Mouse (Mus musculus) MN1 (cell line): ENCODE results near the gene Ckap2.

Source experiments
- DNase-seq: peaks from one replicate; pipeline ENCODE4 v3.0.0-alpha.2; 2016; ENCODE audit warnings: low spot score

Gene Ckap2

DNA sequence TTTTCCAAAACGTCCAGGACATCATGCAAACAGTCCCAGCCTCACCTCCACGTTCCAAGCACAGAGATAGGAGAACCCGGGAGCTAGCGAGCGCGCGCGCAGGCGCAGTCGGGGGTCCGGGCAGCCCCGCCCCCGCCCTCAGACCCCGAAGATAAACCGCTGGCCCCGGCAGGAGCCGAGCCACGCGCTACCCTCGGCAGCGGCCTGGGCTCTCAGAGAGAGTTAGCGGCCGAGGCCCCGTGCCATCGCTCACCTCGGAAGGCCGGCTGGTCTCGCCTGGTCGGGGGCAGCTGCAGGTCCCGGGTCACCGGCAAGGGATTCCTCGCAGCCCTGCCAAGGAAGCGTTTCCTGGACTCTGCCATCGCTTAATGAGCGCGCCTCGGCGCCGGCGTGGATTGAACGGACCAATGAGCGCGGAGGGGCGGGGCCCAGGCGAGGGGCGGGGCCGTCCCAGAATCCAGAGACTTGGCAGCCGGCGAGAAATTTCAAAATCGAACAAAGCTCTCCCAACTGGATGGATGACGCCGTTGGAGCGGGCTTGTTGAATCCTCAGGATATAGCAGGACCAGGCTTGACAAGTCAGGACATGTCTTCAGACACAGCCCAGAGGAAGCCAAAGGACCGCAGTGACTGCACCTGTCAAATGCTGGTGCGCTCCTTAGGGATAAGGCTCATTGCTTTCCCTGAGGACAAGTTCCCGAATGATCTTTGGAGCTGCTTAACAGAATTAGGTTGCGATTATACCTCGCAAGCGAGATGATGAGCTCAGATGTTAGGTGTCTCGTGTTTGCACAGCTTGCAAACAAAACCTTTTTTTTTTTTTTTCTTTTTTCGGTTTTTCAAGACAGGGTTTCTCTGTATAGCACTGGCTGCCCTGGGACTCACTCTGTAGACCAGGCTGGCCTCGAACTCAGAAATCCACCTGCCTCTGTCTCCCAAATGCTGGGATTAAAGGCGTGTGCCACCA is at the start of gene Ckap2:
TSS of gene Ckap2 (minus strand) at position 389 of the 967 bp plus-strand sequence.
- DNase-seq: peak; percentile 96

DNA sequence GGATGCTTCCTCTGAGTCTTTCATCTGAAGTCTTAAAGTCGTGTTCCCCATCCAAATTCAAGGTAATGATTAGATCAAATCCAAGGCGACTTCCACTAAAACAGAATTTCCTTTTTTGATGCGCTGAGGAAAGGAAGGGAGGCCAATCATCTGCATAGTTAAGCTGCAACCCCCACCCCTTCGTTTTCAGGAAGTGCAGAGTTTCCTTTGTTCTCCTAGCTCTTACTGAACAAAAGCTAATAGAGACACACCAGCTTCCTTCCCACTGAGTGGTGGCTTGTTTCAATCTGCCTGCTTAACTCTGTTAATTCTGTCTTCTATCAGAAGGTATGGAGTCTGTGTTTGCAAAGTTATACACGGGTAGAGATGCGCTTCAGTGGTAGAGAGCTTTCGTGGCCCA is 43.0 kb upstream of the Ckap2 start:
- no peak for DNase-seq

DNA sequence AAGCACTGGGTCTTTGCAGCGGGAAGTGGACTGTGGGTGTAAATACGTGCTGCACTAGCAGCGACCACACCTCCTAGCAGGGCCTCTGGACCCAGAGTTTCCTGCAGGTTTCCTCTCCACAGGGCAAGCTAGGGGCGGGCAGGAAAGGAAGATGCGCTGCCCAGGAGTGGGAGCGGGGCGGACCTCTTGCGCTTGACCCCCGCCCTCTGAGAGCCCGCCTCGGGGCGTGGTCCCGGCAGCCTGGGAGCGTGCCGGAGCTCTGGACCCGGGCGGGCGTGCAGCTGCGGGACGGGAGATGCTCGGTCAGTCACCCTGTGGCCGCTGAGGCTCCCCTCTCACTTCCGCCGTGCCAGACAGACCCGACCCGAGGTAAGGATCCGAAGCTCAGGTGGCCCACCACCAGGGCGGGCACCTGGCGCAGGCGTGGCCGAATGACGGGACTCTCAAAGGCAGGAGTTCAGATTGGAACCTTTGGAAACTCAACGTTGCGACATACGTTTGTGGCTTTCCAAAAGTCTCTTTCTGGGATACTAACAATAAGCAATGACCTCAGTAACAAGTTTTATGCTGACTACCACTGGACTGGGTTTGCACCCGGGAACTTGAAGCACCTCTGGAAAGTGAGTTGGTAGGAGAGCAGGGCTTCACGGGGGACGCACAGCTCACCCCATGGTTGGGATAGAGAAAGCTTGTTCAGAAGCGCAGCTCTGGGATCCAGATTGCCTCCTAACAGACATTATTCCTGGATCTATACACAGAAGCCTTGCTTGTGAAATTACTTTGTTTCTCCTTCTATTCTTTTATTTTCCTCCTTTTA is 41.6 kb upstream of the Ckap2 start, which contains the start of gene Thsd1:
TSS of gene Thsd1 (plus strand) at position 253 of the 817 bp plus-strand sequence.
- DNase-seq: peak; percentile 64

DNA sequence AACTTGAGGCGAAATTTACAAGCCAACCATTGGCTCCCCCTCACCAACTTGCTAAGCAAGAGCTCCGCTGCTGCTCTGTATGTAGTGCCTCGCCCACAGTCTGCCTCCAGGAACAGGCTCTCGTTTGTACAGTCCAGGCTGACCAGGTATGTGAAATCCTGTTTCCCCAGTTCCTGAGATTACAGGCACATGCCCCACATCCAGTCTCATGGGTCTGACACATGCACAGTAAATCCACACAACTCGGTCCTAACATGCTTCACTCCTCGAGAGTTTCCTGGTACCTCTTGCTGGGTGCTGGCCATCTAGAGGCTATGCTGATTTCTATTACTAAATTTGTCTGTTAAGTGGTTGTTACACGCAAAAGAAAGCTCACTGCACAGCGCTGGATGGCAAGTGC is 40.7 kb upstream of the Ckap2 start:
- DNase-seq: no peak

DNA sequence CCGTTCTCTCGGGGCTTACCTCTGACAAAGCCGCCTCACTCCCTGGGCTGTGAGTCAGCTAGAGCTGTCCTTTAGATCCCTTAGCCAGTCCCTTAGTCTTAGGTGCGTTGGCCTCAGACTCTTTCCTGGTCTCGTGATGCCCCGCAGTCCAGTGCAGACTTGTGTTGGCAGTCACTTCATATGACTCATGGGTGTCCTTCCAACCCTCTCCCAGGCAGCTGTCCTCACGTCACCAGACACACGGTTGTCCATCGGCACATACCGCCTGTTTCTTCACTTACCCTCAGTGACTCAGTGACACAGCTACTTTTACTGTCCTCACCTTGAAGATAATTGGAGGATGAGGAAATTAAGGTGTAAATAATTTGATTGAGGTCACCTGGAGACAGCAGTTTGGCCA is 29.2 kb upstream of the Ckap2 start:
- no peak for DNase-seq

DNA sequence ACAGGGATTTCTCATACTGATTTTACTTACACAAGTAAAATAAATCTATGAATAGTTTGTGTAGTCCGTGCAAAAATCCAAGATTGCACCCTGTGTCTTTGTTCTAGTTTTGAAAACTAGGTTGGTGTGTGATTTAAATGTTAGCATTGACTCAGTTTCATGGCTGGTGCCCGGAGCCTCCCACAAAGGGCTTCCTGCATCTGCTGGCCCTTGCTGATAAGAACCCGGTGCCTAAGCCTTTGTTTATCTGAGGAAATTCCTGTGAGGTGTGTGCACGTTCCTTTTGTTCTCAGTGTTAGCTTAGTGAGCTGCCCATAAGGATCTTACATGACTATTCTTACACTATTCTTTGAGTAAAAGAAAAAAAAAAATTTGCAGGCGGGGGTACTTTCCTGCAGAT is 23.4 kb upstream of the Ckap2 start:
- DNase-seq: no peak

DNA sequence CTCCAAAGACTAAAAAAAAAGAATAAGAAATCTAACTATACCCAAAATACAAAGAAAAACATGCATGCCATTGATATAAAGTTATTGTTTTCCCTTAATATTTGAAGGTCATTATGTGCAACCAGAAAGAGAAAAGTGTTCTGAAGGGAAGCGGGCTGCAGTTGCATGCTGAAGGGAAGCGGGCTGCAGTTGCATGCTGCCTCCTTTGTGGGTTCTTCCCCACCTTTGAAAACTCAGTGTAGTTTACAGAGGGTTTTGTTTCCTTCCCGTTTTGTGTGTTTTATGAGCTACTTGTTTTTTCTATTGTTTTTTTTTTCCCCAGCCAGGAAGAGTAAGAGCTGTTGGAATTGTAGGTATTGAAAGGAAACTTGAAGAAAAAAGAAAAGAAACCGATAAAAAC is 21.9 kb upstream of the Ckap2 start:
- no peak for DNase-seq

DNA sequence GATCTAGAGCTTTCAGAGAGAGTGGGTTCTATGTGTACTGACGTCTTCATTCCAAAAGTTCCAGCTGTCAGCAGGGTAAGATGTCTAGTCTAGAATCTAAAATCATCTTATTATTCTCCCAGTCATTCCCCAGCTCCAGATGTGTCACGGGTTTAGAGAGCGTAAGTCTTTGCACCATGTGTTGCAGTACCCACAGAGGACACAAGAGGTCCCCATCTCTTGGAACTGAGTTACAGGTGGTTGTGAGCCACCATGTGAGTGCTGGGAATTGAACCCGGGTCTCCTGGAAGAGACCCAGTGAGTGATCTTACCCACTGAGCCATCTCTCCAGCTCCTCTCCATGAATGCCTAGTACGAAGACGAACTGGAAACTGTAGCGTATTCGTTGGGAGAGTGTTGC is 13.9 kb upstream of the Ckap2 start:
- no peak for DNase-seq

DNA sequence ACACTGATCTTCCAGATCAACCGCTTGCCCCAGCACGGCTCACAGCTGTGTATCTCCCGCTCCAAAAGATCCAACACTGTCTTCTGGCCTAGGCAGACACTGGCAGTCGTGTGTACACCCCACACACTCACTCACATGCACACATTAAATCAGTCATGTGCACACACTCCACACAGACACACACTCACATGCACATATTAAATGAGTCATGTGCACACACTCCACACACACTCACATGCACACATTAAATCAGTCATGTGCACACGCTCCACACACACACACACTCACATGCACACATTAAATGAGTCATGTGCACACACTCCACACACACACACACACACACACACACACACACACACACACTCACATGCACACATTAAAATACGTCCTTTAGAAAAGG is 12.3 kb upstream of the Ckap2 start:
- no peak for DNase-seq

DNA sequence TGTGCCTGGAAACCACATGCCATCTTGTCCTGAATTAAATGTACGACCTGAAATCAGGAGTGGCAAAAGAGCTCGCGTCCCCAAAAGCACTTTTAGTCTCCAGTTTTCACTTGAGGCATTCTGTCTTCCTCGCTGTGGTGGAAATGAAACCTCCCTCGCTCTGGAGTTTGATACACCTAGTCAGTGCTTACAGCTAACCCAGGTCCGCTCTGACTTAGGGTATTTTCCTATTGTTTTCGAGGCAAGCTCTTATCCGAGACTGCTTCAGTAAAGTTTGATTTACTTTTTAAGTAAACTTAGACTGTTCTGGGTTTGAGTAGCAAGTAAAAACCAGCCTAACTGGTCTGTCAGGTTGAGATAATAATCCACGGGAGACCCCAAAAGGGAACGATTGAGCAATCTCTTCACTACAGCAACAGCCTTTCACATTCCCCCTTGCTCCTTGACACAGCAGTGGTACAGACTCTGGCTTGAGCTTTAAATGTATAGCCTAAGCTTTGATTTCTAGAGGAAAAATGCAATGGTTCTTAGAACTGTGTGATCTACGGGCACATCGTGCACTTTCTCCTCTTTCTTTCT is 7.9 kb upstream of the Ckap2 start:
- DNase-seq: peak; percentile 14

DNA sequence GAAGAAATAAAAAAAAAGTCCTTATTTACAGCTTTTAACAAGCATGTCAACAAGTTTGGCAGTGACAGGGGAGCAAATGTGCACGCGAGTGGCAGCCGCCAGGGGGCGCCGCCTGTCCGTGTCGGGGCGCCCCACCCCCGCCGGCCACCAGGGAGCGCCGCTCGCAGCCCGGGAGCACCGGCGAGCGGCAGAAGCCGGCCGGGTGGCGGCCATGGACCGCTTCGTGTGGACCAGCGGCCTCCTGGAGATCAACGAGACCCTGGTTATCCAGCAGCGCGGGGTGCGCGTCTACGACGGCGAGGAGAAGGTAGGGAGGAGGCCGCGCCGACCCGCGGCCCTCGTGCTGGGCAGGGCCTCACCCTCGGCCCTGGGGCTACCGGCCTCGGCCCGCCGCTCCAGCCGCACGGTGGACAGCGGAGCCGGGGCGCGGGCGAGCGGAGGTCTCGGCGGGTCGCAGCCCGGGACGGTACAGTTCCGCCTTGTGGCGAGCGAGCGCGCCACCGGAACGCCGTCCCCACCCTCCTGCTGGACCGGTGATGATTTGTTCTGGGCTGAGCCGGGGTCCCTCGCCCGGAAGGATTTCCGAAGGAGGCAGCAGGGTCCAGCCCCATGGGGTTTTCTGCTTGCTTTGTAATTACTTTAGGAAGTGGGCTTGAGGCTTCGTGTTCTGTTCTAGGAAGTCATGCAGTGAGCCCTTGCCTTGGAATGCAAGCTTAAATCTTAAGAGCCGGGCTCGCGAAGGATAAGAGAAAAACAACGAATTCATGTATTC is 7.2 kb upstream of the Ckap2 start, which contains the start of gene Vps36:
TSS of gene Vps36 (plus strand) at position 150 of the 772 bp plus-strand sequence.
- peak; percentile 93 for DNase-seq

DNA sequence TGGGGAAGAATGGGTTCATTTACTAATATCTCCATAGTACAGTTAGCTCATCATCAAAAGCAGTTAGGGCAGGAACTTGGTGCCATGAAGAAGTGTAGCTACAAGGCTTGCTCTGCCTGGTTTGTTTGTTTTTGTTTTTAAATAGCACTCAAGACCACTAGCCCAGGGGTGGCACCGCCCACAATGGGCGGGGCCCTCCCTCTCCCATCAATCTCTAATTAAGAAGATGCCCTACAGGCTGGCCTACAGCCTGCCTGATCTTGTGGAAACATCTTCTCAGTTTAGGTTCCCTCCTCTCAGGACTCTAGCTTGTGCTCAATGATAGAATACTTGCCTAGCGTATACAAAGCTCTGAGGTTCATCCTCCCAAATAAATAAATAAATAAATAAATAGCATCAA is 735 bp downstream of the Ckap2 start:
- peak; percentile 62 for DNase-seq

DNA sequence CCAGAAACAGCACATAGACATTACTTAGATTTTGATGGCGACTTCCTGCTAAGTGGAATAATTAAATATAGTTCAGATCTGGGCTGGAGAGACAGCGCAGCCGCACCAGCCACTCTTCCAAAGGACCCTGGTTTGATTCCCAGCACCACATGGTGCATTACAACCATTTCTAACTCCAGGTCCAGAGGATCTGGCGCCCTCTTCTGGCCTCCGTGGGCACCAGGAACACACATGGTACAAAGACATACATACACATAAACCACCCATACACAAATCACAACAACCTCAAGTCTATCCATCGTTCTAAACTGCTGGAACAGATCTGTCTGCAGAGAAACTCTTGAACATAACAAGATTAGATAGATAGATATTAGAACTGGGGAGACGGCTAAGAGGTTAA is 9.7 kb downstream of the Ckap2 start:
- no peak for DNase-seq

DNA sequence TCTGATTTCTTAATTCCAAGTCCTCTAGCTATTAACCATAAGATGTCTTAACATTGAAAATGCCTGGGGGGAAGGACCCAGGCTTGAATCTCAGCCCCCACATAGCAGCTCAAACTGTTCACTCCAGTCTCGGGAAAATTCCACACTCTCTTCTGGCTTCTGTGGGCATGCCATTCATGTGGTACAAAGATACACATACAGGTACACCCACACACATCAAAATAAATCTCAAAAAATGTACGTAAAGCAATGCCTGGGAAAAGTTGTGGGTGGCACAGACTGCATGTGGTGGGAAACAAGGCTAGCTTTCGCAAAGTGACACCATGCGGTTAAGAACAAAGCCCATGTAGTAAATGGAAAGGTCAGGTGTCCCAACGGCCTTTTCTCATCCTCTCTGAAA is 16.5 kb downstream of the Ckap2 start:
- no peak for DNase-seq

DNA sequence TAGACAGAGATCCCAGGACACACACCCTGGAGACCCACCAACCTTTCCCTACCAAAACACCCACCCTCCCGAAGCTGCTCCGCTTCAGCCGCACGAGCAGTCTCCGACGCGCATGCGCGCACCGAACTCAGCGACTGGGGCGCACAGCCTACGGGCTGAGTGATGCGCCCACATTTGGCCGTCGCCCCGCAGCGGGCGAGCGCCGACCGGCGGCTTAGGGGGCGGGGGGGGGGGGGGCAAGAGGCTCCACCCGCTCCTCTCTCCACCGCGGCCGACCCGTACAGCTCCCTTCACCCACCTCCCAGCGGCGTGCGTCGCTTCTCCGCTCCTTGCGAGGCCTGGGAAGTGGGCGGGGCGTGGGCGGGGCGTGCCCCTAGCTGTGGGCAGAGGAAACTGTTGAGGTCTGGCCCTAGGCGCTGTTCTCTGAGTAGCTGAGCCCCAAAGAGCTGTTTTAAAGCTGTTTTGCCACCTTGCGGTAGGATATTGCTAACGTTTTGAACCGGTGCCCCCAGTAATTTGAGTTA is 19.5 kb downstream of the Ckap2 start, which contains the start of gene Nek3:
TSS of gene Nek3 (minus strand) at position 356 of the 524 bp plus-strand sequence.
- peak; percentile 94 for DNase-seq

DNA sequence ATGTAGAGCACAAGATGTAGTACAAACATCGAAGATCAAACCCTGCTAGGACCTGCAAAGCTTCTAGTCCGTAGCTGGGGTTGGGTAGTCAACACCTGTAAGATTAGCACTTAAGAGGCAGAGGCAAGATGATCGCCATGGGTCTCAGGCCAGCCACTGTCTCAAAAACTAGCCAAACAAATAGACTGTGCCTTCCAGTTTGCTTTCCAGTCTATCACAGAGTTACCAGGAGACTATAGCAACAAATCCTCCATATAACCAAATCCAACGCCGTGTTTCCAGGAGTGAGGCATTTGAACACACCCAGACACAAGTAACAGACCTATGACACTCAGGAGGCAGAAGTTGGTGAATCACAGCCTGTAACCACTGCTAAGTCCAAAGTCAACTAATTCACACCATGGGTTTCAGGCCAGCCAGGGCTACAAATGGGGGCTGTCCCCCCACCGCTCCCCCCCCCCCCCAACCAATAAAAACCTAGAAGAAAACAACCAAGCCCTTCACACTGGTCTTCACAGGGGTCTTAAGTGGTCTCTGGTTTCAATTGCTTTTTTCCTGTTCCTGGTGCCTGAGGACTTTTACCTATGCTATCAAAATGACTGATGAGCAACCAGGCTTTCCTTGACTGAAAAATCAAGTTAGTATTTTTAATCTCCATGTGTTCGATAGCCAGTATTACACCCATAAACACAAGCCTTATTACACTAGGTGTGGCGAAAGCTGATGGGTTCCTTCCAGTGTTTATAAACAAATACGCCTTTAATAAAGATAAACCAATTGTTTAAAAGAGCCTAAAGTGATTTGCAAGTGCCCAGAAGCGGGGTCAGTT is 20.2 kb downstream of the Ckap2 start:
- DNase-seq: peak; percentile 25

DNA sequence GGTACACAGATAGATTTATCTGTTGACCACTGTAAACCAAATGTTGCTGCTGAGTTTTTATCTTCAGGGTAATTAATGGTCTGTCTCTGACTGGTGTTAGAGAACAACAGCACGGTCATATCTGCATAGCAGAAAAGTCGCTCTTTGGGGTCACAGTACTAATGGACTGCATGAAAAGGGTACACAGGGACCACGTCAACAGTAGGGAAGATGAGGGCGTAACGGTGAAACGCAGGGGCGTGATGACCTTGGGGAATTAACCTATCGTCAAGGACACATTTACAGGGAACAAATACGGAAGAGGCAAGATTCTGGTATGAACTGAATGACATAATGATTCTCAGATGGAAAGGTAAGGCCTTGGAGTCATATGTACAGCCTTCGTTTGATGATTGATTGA is 21.2 kb downstream of the Ckap2 start:
- no peak for DNase-seq

DNA sequence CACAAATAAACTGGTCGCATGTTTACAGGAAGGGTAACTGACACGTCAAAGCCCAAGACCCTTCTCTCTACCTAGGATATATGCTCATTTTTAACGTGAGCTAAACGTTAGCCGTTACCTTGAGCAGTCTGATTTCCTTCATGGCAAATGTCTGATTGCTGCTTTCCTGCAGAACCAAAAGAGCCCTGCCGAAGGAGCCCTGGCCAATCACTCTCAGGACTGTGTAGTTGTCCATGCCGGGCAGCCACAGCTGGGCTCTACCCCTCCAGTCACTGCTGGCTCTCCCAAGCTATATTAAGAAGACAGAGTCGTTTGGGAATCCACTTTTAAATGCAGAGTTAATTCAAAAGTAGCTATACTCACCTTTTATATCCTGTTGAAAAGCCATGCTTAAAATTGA is 23.4 kb downstream of the Ckap2 start:
- no peak for DNase-seq

DNA sequence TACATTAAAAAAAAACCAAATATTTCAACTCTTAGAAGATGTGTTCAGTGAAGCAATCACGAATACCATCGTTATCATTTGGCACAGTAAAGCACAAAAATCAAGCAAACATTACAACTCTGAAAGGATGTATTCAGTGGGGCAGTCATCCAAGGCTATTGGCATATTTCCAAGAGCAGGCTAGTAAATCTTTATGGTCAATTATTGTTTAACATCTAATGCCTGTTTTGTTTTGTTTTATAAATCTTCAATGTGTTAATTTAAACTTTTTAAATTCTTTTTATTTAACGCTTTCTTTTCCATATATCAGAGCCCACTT is 35.3 kb downstream of the Ckap2 start:
- no peak for DNase-seq

DNA sequence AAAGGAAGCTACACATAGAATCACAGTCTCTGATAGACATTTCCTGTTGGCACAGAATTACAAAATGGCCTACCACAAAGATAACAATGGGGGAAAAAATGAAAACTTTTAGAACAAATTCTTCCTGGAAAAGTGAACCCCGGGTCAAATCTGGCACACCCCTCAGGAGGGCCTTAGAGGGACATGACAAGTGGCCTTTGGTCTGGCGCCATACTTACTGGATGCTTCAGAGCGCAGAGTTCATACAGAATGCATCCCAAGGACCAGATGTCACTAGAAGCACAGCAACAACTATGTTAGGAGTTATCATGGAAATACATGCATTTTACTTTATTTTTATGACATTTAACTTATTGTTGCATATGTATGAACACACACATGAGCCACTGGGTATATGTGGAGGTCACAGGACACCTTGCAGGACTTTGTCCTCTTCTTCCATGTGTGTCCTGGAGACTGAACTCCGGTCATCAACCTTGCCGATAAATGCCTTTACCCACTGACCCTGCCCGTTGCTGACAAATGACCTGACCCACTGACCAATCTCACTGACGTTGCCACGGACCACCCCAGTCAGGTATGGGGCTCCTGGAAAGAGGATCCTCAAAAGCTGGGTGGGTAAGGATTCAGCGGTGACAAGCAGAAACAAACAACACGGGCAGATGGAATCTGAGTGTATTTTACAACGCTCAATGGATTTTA is 35.8 kb downstream of the Ckap2 start:
- DNase-seq: no peak
